Comparison of ENCODE assay signal across 9 mouse cellular contexts in the genomic region with DNA sequence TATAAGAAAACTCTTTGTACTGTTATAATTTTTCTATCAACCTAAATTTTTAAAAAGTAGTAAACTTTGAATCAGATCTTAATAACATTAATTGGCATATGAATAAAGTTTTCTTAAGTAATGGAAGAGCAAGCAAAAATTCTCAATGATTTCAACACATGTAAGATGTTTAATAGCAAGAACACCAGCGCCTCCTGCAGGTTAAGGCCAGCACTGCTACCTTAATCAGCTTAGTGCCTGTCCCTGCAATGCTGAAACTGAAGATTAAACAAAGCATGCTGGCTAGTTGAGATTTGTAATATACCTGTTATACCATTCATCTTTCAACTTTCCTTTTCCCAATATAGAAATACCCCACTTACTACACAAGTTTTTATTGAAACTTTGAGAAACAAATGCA. TPM values are rescaled to one million over a fixed set of nuclear protein-coding genes. Genes with fewer than 3 reads are reported as not detected.
DNase-seq lines count a peak whose midpoint lies in the region; ATAC-seq and TF ChIP-seq lines count a peak whose summit lies in the region.
"Had no signal": no experiment of that assay in that cellular context is flagged by ENCODE, and none has a peak within 500 bp of the region (broad histone marks: within the 10 kb centered on the region; RNA-seq: fewer than 3 reads in every experiment).

No protein-coding gene starts in this region.

- TF ChIP-seq CTCF in G1E (IDR thresholded peaks at IDR 0.05; ENCODE audit: low read depth, low read length): peak; percentile 92
- peak; percentile 63 for TF ChIP-seq CTCF in cerebellum, adult 2 months (IDR thresholded peaks at IDR 0.05; ENCODE audit: borderline replicate concordance, insufficient read depth, low read depth, low read length)
- no peak for TF ChIP-seq CTCF in thymus, adult 2 months (IDR thresholded peaks at IDR 0.05; ENCODE audit: borderline replicate concordance, control insufficient read depth, extremely low read depth, insufficient read depth, low read length, poor library complexity)

- H3K4me1 ChIP-seq in G1E (ENCODE audit: insufficient read depth, low read depth, low read length): peaks cover 14% of the 10 kb centered on the region
- no peaks in the 10 kb centered on the region for H3K4me1 ChIP-seq in cerebellum, adult 2 months (ENCODE audit: control insufficient read depth, insufficient read depth, low read length)
- peaks cover 9% of the 10 kb centered on the region for H3K4me1 ChIP-seq in liver, embryonic 11.5 days (replicated peaks; ENCODE audit: control insufficient read depth, insufficient read depth, low read length)
- H3K4me1 ChIP-seq in neural tube, embryonic 15.5 days: peaks cover 14% of the 10 kb centered on the region
- H3K4me1 ChIP-seq in thymus, adult 2 months (replicated peaks; ENCODE audit: control insufficient read depth, insufficient read depth, low read length): peaks cover under 1% of the 10 kb centered on the region; the same call in 1 of the 2 replicates

- ATAC-seq in G1E (ENCODE audit: extremely low read depth, insufficient number of reproducible peaks, low FRiP score, poor library complexity, severe bottlenecking): peak; percentile 34; the same call in 1 of the 2 replicates
- ATAC-seq in liver, embryonic 11.5 days (replicated peaks; ENCODE audit: low FRiP score): no peak
- peak; percentile 71; the same call in 1 of the 2 replicates for ATAC-seq in neural tube, embryonic 15.5 days (ENCODE audit: low FRiP score)

- no peak overlapping the region for H3K27ac ChIP-seq in cerebellum, adult 2 months (ENCODE audit: insufficient read depth, low read length)
- H3K27ac ChIP-seq in liver, embryonic 11.5 days (ENCODE audit: low read depth, low read length): no peak overlapping the region
- no peak overlapping the region for H3K27ac ChIP-seq in neural tube, embryonic 15.5 days (replicated peaks)
- no peak overlapping the region for H3K27ac ChIP-seq in thymus, adult 2 months (ENCODE audit: control insufficient read depth, insufficient read depth, low read length)
- H3K27ac ChIP-seq: heart, embryonic 13.5 days had no signal

- no peak overlapping the region for H3K4me3 ChIP-seq in G1E (ENCODE audit: low read depth, low read length)
- H3K4me3 ChIP-seq in cerebellum, adult 2 months (replicated peaks; ENCODE audit: insufficient read depth, low read depth, low read length): no peak overlapping the region
- no peak overlapping the region for H3K4me3 ChIP-seq in liver, embryonic 11.5 days (ENCODE audit: low read depth, low read length)
- H3K4me3 ChIP-seq in neural tube, embryonic 15.5 days (replicated peaks): no peak overlapping the region
- H3K4me3 ChIP-seq in thymus, adult 2 months (ENCODE audit: control insufficient read depth, insufficient read depth, low read length): no peak overlapping the region
- H3K4me3 ChIP-seq: heart, embryonic 13.5 days had no signal

- peaks cover 4% of the 10 kb centered on the region for H3K9me3 ChIP-seq in G1E (replicated peaks)
- H3K9me3 ChIP-seq in liver, embryonic 11.5 days (ENCODE audit: control insufficient read depth, low read length): no peaks in the 10 kb centered on the region
- no peaks in the 10 kb centered on the region for H3K9me3 ChIP-seq in neural tube, embryonic 15.5 days (replicated peaks)
- H3K9me3 ChIP-seq: heart, embryonic 13.5 days had no signal

- no peak for TF ChIP-seq POLR2A in cerebellum, adult 2 months (IDR thresholded peaks at IDR 0.05; ENCODE audit: borderline replicate concordance, insufficient read depth, low read length)
- no peak for TF ChIP-seq POLR2A in thymus, adult 2 months (IDR thresholded peaks at IDR 0.05; ENCODE audit: control insufficient read depth, extremely low read depth, insufficient read depth, low read length, poor library complexity)

- 0% methylated on average over 1 of the region's 1 CpGs for WGBS in cerebellum, adult 2 months
- 7% methylated on average over 1 of the region's 1 CpGs for WGBS in liver, embryonic 11.5 days
- WGBS in neural tube, embryonic 15.5 days: 18% methylated on average over 1 of the region's 1 CpGs
- 0% methylated on average over 1 of the region's 1 CpGs for WGBS in thymus, adult 2 months

- DNase-seq in 3134 (ENCODE audit: extremely low read depth, insufficient read length, low spot score): peak; percentile 21
- no peak for DNase-seq in G1E (ENCODE audit: low spot score)
- DNase-seq in cerebellum, adult 2 months: peak; percentile 33 to 59
- DNase-seq in frontal cortex, postnatal 14 days (ENCODE audit: low spot score in 2 of 2): peak; percentile 65 to 85
- peak; percentile 91 for DNase-seq in kidney, adult 9 months
- peak; percentile 55 for DNase-seq in liver, embryonic 11.5 days (ENCODE audit: low spot score)
- DNase-seq in thymus, adult 2 months: peak; percentile 69

- no peaks in the 10 kb centered on the region for H3K27me3 ChIP-seq in G1E (ENCODE audit: insufficient read depth, low read length)
- no peaks in the 10 kb centered on the region for H3K27me3 ChIP-seq in cerebellum, adult 2 months (ENCODE audit: control insufficient read depth, insufficient read depth, low read length)
- H3K27me3 ChIP-seq in liver, embryonic 11.5 days (replicated peaks; ENCODE audit: control insufficient read depth, insufficient read depth, low read length): no peaks in the 10 kb centered on the region
- no peaks in the 10 kb centered on the region for H3K27me3 ChIP-seq in neural tube, embryonic 15.5 days (replicated peaks)
- H3K27me3 ChIP-seq in thymus, adult 2 months (ENCODE audit: control insufficient read depth, insufficient read depth, low read length): no peaks in the 10 kb centered on the region
- H3K27me3 ChIP-seq: heart, embryonic 13.5 days had no signal

- no peak overlapping the region for H3K4me2 ChIP-seq in liver, embryonic 11.5 days
- no peak overlapping the region for H3K4me2 ChIP-seq in neural tube, embryonic 15.5 days
- H3K4me2 ChIP-seq: heart, embryonic 13.5 days had no signal

- peaks cover 80% of the 10 kb centered on the region for H3K36me3 ChIP-seq in G1E (replicated peaks)
- H3K36me3 ChIP-seq in liver, embryonic 11.5 days (ENCODE audit: control insufficient read depth, insufficient read depth, low read length): peaks cover 31% of the 10 kb centered on the region
- H3K36me3 ChIP-seq in neural tube, embryonic 15.5 days: peaks cover 60% of the 10 kb centered on the region
- peaks cover 50% of the 10 kb centered on the region for H3K36me3 ChIP-seq in thymus, adult 2 months (ENCODE audit: control insufficient read depth, insufficient read depth, low read length)

- H3K9ac ChIP-seq in liver, embryonic 11.5 days (ENCODE audit: low read depth, low read length): no peak overlapping the region
- no peak overlapping the region for H3K9ac ChIP-seq in neural tube, embryonic 15.5 days (replicated peaks)
- H3K9ac ChIP-seq: heart, embryonic 13.5 days had no signal

RNA-seq across cellular contexts. Expression of gene Rtraf, which starts 5.7 kb away (rescaled TPM):
- total RNA-seq in G1E (2014; fragmentation: Nextera tagmentation) (161 and 191 TPM in 2 replicates), G1E (2017) (120 TPM in 2 replicates)
- 269 and 392 TPM in 2 replicates for polyA plus RNA-seq in G1E (2012)
- polyA plus RNA-seq in cerebellum, adult 2 months (2012; rRNA removed): 78.5 and 80.7 TPM in 2 replicates
- polyA plus RNA-seq in liver, embryonic 11.5 days (2014; fragmentation: Nextera tagmentation; extraction: Ambion mirVana): 168 and 183 TPM in 2 replicates
- 156 and 162 TPM in 2 replicates for polyA plus RNA-seq in neural tube, embryonic 15.5 days (2015; fragmentation: Nextera tagmentation; extraction: Ambion mirVana)
- 27.0 and 27.8 TPM in 2 replicates for polyA plus RNA-seq in thymus, adult 2 months (2012; rRNA removed)
